Mouse (Mus musculus): ENCODE data around the gene Fcor. TPM values are rescaled to one million over a fixed set of nuclear protein-coding genes. Genes with fewer than 3 reads are reported as not detected.

Gene Fcor
- polyA plus RNA-seq, 1 experiment = 9.2 TPM

Other genes starting within 250 kb of the Fcor start
- gene Pex11g, start 204.7 kb downstream of the Fcor start, polyA plus RNA-seq (2012; rRNA removed) = 8.5 and 11.1 TPM in 2 replicates
- 0.15 and 0.26 TPM in 2 replicates for gene Tex45, start 201.5 kb downstream of the Fcor start, polyA plus RNA-seq (2012; rRNA removed)
- gene Zfp358, start 179.2 kb downstream of the Fcor start, polyA plus RNA-seq (2012; rRNA removed) = 27.5 and 31.0 TPM in 2 replicates
- 104 and 125 TPM in 2 replicates for gene Mcoln1, start 171.9 kb downstream of the Fcor start, polyA plus RNA-seq (2012; rRNA removed)
- gene Pnpla6, start 157.0 kb downstream of the Fcor start, polyA plus RNA-seq (2012; rRNA removed) = 50.0 and 54.3 TPM in 2 replicates
- 0.18 and 0.33 TPM in 2 replicates for gene C330021F23Rik, start 104.4 kb downstream of the Fcor start, polyA plus RNA-seq (2012; rRNA removed)
- gene Camsap3, start 85.1 kb downstream of the Fcor start, polyA plus RNA-seq (2012; rRNA removed) = 13.3 and 16.1 TPM in 2 replicates
- gene Xab2, start 51.0 kb downstream of the Fcor start, polyA plus RNA-seq (2012; rRNA removed) = 45.0 and 54.9 TPM in 2 replicates
- 65.2 and 71.8 TPM in 2 replicates for gene Pet100, start 50.8 kb downstream of the Fcor start, polyA plus RNA-seq (2012; rRNA removed)
- gene Pcp2, start 46.8 kb downstream of the Fcor start, polyA plus RNA-seq (2012; rRNA removed) = not detected in 2 replicates
- 135 and 202 TPM in 2 replicates for gene Stxbp2, start 41.4 kb downstream of the Fcor start, polyA plus RNA-seq (2012; rRNA removed)
- 53.8 and 69.7 TPM in 2 replicates for gene Retn, start 16.6 kb downstream of the Fcor start, polyA plus RNA-seq (2012; rRNA removed)
- 0.39 and 0.43 TPM in 2 replicates for gene Mcemp1, start 6.6 kb downstream of the Fcor start, polyA plus RNA-seq (2012; rRNA removed)
- 26.9 and 29.5 TPM in 2 replicates for gene Trappc5, start 3.9 kb upstream of the Fcor start, polyA plus RNA-seq (2012; rRNA removed)
- 0.12 and 0.13 TPM in 2 replicates for gene Fcer2a, start 21.8 kb upstream of the Fcor start, polyA plus RNA-seq (2012; rRNA removed)
- 0.08 and 0.29 TPM in 2 replicates for gene Clec4g, start 48.3 kb upstream of the Fcor start, polyA plus RNA-seq (2012; rRNA removed)
- 7.0 and 8.5 TPM in 2 replicates for gene Cd209a, start 76.6 kb upstream of the Fcor start, polyA plus RNA-seq (2012; rRNA removed)
- 0.12 and 0.14 TPM in 2 replicates for gene Cd209e, start 181.9 kb upstream of the Fcor start, polyA plus RNA-seq (2012; rRNA removed)
- gene Cd209d, start 206.2 kb upstream of the Fcor start, polyA plus RNA-seq (2012; rRNA removed) = 3.1 and 6.7 TPM in 2 replicates

Measured in urinary bladder, adult 2 months (tissue).